Mouse (Mus musculus) limb, embryonic 14.5 days (tissue): ENCODE data around the gene Nenf. TPM values are rescaled to one million over a fixed set of nuclear protein-coding genes. Genes with fewer than 3 reads are reported as not detected.

Source experiments
- ATAC-seq: fragments of 200-750 bp; cut with Nextera tagmentation; 2 replicates; pipeline ENCODE4 v1.8.0; 2017; ENCODE audit warnings: low read depth, moderate number of reproducible peaks, moderate TSS enrichment; ENCODE audit not compliant: low FRiP score
- DNase-seq: peaks from one replicate; pipeline ENCODE4 v3.0.0-alpha.2; 2015; ENCODE audit warnings: low spot score
- H3K27ac ChIP-seq: fragments of 300-500 bp; sonication (generic); replicated peaks from 2 replicates; pipeline ENCODE4 v1.5.1; 2014; ENCODE audit warnings: low read depth, mild to moderate bottlenecking, low read length, moderate library complexity, mixed read lengths
- H3K27me3 ChIP-seq: fragments of 300-500 bp; sonication (generic); 2 replicates; pipeline ENCODE4 v1.6.1; 2014; ENCODE audit warnings: low read length, mixed read lengths; ENCODE audit not compliant: control insufficient read depth, insufficient read depth
- H3K36me3 ChIP-seq: fragments of 300-500 bp; sonication (generic); 2 replicates; pipeline ENCODE4 v1.6.1; 2014; ENCODE audit warnings: mild to moderate bottlenecking, low read length, moderate library complexity, mixed read lengths; ENCODE audit not compliant: control insufficient read depth, insufficient read depth
- H3K4me1 ChIP-seq: fragments of 300-500 bp; sonication (generic); 2 replicates; pipeline ENCODE4 v1.6.1; 2014; ENCODE audit warnings: antibody characterized with exemption, low read length, mixed read lengths; ENCODE audit not compliant: control insufficient read depth, insufficient read depth
- H3K4me2 ChIP-seq: fragments of 300-500 bp; sonication (generic); replicated peaks from 2 replicates; pipeline ENCODE4 v1.6.1; 2014; ENCODE audit warnings: low read depth, mild to moderate bottlenecking, low read length, moderate library complexity; ENCODE audit not compliant: severe bottlenecking
- H3K4me3 ChIP-seq: fragments of 300-500 bp; sonication (generic); replicated peaks from 2 replicates; pipeline ENCODE4 v1.5.1; 2014; ENCODE audit warnings: low read length
- H3K9ac ChIP-seq: fragments of 300-500 bp; sonication (generic); 2 replicates; pipeline ENCODE4 v1.6.1; 2014; ENCODE audit warnings: mild to moderate bottlenecking, low read depth, low read length, moderate library complexity; ENCODE audit not compliant: severe bottlenecking
- H3K9me3 ChIP-seq: fragments of 300-500 bp; sonication (generic); 2 replicates; pipeline ENCODE4 v1.6.1; 2016; ENCODE audit warnings: low read length; ENCODE audit not compliant: control insufficient read depth
- POLR2A ChIP-seq: fragments of 200-500 bp; IDR thresholded peaks from 2 replicates; pipeline ENCODE4 v1.8.0; 2012; ENCODE audit warnings: inconsistent platforms, mild to moderate bottlenecking, moderate library complexity, borderline replicate concordance; ENCODE audit not compliant: insufficient read depth, insufficient read length; ENCODE audit errors: extremely low read depth
- WGBS: fragments of 180-500 bp; shearing (Covaris S2); extraction: QIAGEN DNeasy Blood & Tissue Kit; methylation state at CpG from one replicate; pipeline ENCODE4 v1.1.7; 2014; 5-methylcytosine and 5-hydroxymethylcytosine counted together
- polyA plus RNA-seq, 2 experiments: library from polyadenylated mRNA; depleted of rRNA in 1 of 2; stranded (reverse) in 1 of 2; unstranded in 1 of 2; fragments of >200 nt; fragmentation: Nextera tagmentation in 1 of 2; extraction: Ambion mirVana in 1 of 2; gene quantifications; 2 replicates each; pipeline versions ENCODE4 v1.2.1 to v1.2.3; 2012 to 2014

The Nenf gene
- polyA plus RNA-seq, 2 experiments: 144 to 149 TPM

GRCm38 (mm10) chr1:191353836-191354235 lies 35.8 kb upstream of the Nenf start:
- peak; percentile 48; the same call in 1 of the 2 replicates for ATAC-seq
- TF ChIP-seq POLR2A: no peak
- Histone ChIP-seq H3K4me3 (no peak overlapping the region), H3K27me3 (no peaks in the 10 kb centered on the region), H3K9me3 (no peaks in the 10 kb centered on the region), H3K9ac (no peak overlapping the region), H3K4me1 (peaks cover 6% of the 10 kb centered on the region; the same call in 1 of the 2 replicates), H3K4me2 (no peak overlapping the region), H3K36me3 (peaks cover 53% of the 10 kb centered on the region), H3K27ac (no peak overlapping the region)
- 52% methylated on average over 4 of the region's 4 CpGs for WGBS
- peak; percentile 22 for DNase-seq

GRCm38 (mm10) chr1:191352786-191353488 lies 34.9 kb upstream of the Nenf start:
- TF ChIP-seq POLR2A: no peak
- no peak overlapping the region for H3K4me3 ChIP-seq
- H3K9me3 ChIP-seq: no peaks in the 10 kb centered on the region
- H3K27ac ChIP-seq: peak overlapping the region; percentile 48; the same call in 1 of the 2 replicates
- peaks cover 54% of the 10 kb centered on the region for H3K36me3 ChIP-seq
- WGBS: 48% methylated on average over 14 of the region's 14 CpGs
- no peak overlapping the region for H3K4me2 ChIP-seq
- H3K27me3 ChIP-seq: no peaks in the 10 kb centered on the region
- no peak overlapping the region for H3K9ac ChIP-seq
- peak; percentile 88 for DNase-seq
- H3K4me1 ChIP-seq: peaks cover 3% of the 10 kb centered on the region; the same call in 1 of the 2 replicates
- ATAC-seq: 0 out of 2 replicates have a peak, but pooled peaks have one; percentile 39

- no peak for DNase-seq
- H3K36me3 ChIP-seq: peaks cover 54% of the 10 kb centered on the region
Observed at GRCm38 (mm10) chr1:191350355-191350754, 32.4 kb upstream of the Nenf start.

GRCm38 (mm10) chr1:191349486-191350037 lies 31.6 kb upstream of the Nenf start:
- TF ChIP-seq POLR2A: no peak
- WGBS: 88% methylated on average over 23 of the region's 23 CpGs
- DNase-seq (no peak), ATAC-seq (no peak)
- H3K36me3 ChIP-seq: peaks cover 55% of the 10 kb centered on the region
- no peak overlapping the region for H3K4me2 ChIP-seq
- no peaks in the 10 kb centered on the region for H3K27me3 ChIP-seq
- no peaks in the 10 kb centered on the region for H3K9me3 ChIP-seq
- no peak overlapping the region for H3K4me3 ChIP-seq
- no peak overlapping the region for H3K27ac ChIP-seq
- peaks cover 2% of the 10 kb centered on the region; the same call in 1 of the 2 replicates for H3K4me1 ChIP-seq
- H3K9ac ChIP-seq: no peak overlapping the region

More at GRCm38 (mm10) chr1:191350355-191350754, 32.4 kb upstream of the Nenf start:
- TF ChIP-seq POLR2A: no peak
- no peak for ATAC-seq
- Histone ChIP-seq H3K9ac (no peak overlapping the region), H3K4me3 (no peak overlapping the region), H3K27ac (no peak overlapping the region), H3K9me3 (no peaks in the 10 kb centered on the region), H3K27me3 (no peaks in the 10 kb centered on the region), H3K4me2 (no peak overlapping the region), H3K4me1 (peaks cover 2% of the 10 kb centered on the region; the same call in 1 of the 2 replicates)
- 93% methylated on average over 5 of the region's 5 CpGs for WGBS

GRCm38 (mm10) chr1:191348996-191349395 lies 31.0 kb upstream of the Nenf start:
- peaks cover 2% of the 10 kb centered on the region; the same call in 1 of the 2 replicates for H3K4me1 ChIP-seq
- WGBS: 57% methylated on average over 5 of the region's 5 CpGs
- no peak overlapping the region for H3K4me2 ChIP-seq
- H3K9ac ChIP-seq: no peak overlapping the region
- ATAC-seq: no peak
- H3K9me3 ChIP-seq: no peaks in the 10 kb centered on the region
- peaks cover 52% of the 10 kb centered on the region for H3K36me3 ChIP-seq
- TF ChIP-seq POLR2A: no peak
- no peak for DNase-seq
- no peak overlapping the region for H3K27ac ChIP-seq
- H3K4me3 ChIP-seq: no peak overlapping the region
- no peaks in the 10 kb centered on the region for H3K27me3 ChIP-seq
